8 mouse cellular contexts compared by ENCODE assay signal in the genomic region with DNA sequence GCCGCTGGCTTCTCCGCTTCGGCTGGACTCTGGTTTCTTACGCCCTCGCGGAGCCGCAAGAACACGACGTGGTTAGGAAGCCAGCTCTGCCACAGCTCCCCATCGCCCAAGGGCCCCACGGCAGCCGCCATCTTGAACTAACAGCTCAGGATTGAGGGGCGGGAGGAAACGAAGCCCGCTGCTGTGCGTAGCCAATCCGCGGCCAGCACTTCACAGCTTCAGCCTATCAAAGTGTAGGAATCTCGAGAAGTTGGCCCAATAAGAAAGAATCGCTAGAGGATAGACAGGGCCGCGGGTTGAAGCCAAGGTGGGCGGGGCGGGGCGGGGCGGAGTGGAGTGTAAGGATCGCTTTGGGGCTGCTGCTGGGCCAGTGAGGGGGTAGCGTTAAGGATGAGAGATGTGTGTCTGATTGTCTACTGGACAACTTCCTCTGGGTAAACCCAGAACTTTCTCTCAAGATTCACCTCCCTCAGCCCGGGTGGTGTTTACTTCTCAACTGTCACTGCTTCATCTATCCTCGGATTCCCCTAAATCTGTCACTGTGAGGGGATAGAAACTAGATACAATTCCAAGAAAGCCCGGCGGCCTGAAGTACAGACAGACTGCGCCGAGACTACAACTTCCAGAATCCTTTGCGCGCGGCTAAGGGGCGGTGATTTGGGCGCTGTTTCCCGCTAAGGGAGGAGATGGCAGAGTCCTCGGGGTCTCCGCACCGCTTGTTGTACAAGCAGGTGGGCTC. TPM values are rescaled to one million over a fixed set of nuclear protein-coding genes. Genes with fewer than 3 reads are reported as not detected.
DNase-seq lines count a peak whose midpoint lies in the region; ATAC-seq and TF ChIP-seq lines count a peak whose summit lies in the region.

A gene (minus strand): TSS at position 153 of the 739 bp plus-strand sequence.
A gene (plus strand): TSS at position 393 of the 739 bp plus-strand sequence.

- H3K27me3 ChIP-seq in MEL (ENCODE audit: control insufficient read depth in 1 of 2, insufficient read depth in 2 of 2, low read length in 2 of 2), result no peaks in the 10 kb centered on the region
- H3K27me3 ChIP-seq in cerebellum, adult 2 months (ENCODE audit: control insufficient read depth, insufficient read depth, low read length), result no peaks in the 10 kb centered on the region
- H3K27me3 ChIP-seq in forebrain, postnatal 0 days (ENCODE audit: insufficient read depth, low read length), result no peaks in the 10 kb centered on the region
- no peaks in the 10 kb centered on the region for H3K27me3 ChIP-seq in lung, embryonic 15.5 days

- TF ChIP-seq EP300 in MEL (IDR thresholded peaks at IDR 0.05; ENCODE audit: low read depth in 1 of 2, low read length in 2 of 2), result peak in 1 of 2 experiments; percentile 20; a peak in 1 of 4 replicates

- peak; percentile 100 for DNase-seq in MEL (ENCODE audit: low read depth, low spot score)
- DNase-seq in cerebellum, adult 2 months, result peak; percentile 93 to 96
- DNase-seq in forebrain, postnatal 0 days, result peak; percentile 98
- peak; percentile 94 for DNase-seq in heart, postnatal 4 days
- DNase-seq in layer of hippocampus, adult 8-10 months (ENCODE audit: low spot score in 2 of 2), result peak; percentile 95 to 96
- peak; percentile 90 for DNase-seq in ovary, adult 18-20 months (ENCODE audit: low spot score)
- DNase-seq in thymus, postnatal 0 days (ENCODE audit: low spot score), result peak; percentile 97

- peak within 1 kb of the TSS; percentile 81 to 91 for H3K4me3 ChIP-seq in MEL (ENCODE audit: control insufficient read depth in 1 of 2, insufficient read depth in 1 of 2, low read depth in 2 of 2, low read length in 2 of 2)
- peak within 1 kb of the TSS; percentile 66 for H3K4me3 ChIP-seq in cerebellum, adult 2 months (replicated peaks; ENCODE audit: insufficient read depth, low read depth, low read length)
- peak within 1 kb of the TSS; percentile 92 for H3K4me3 ChIP-seq in forebrain, postnatal 0 days (ENCODE audit: low read depth, low read length)
- peak within 1 kb of the TSS; percentile 88 for H3K4me3 ChIP-seq in lung, embryonic 15.5 days

- peaks cover 4 to 10% of the 10 kb centered on the region in 2 experiments; a peak in 3 of 4 replicates for H3K4me1 ChIP-seq in MEL (ENCODE audit: control insufficient read depth in 1 of 2, insufficient read depth in 2 of 2, low read length in 2 of 2)
- peaks cover 6% of the 10 kb centered on the region; the same call in 1 of the 2 replicates for H3K4me1 ChIP-seq in cerebellum, adult 2 months (ENCODE audit: control insufficient read depth, insufficient read depth, low read length)
- peaks cover 8% of the 10 kb centered on the region for H3K4me1 ChIP-seq in forebrain, postnatal 0 days (ENCODE audit: insufficient read depth)
- H3K4me1 ChIP-seq in lung, embryonic 15.5 days, result peaks cover 14% of the 10 kb centered on the region

- H3K9me3 ChIP-seq in MEL (replicated peaks; ENCODE audit: insufficient read depth, low read length), result no peaks in the 10 kb centered on the region
- H3K9me3 ChIP-seq in forebrain, postnatal 0 days (ENCODE audit: low read length), result no peaks in the 10 kb centered on the region
- H3K9me3 ChIP-seq in lung, embryonic 15.5 days, result no peaks in the 10 kb centered on the region

- peak within 1 kb of the TSS; percentile 81 for H3K4me2 ChIP-seq in forebrain, postnatal 0 days (ENCODE audit: low read depth)
- H3K4me2 ChIP-seq in lung, embryonic 15.5 days, result peak within 1 kb of the TSS; percentile 80

- peak; percentile 98 for ATAC-seq in forebrain, postnatal 0 days
- peak; percentile 97 for ATAC-seq in lung, embryonic 15.5 days (ENCODE audit: borderline replicate concordance, extremely low read depth, low FRiP score, low TSS enrichment)

- H3K79me2 ChIP-seq in MEL (ENCODE audit: control insufficient read depth, insufficient read depth, low read length, poor library complexity), result peaks cover 21% of the 10 kb centered on the region

- TF ChIP-seq POLR2A in MEL (IDR thresholded peaks at IDR 0.05; ENCODE audit: control insufficient read depth in 1 of 2, insufficient read depth in 1 of 2, low read depth in 1 of 2, low read length in 2 of 2, poor library complexity in 1 of 2), result peak; percentile 91 to 93
- TF ChIP-seq POLR2A in cerebellum, adult 2 months (IDR thresholded peaks at IDR 0.05; ENCODE audit: borderline replicate concordance, insufficient read depth, low read length), result peak; percentile 84

- peak within 1 kb of the TSS; percentile 92 for H3K27ac ChIP-seq in MEL (ENCODE audit: control insufficient read depth, low read depth, low read length)
- peak within 1 kb of the TSS; percentile 65 for H3K27ac ChIP-seq in cerebellum, adult 2 months (ENCODE audit: insufficient read depth, low read length)
- peak within 1 kb of the TSS; percentile 90 for H3K27ac ChIP-seq in forebrain, postnatal 0 days (ENCODE audit: low read depth, low read length)
- peak within 1 kb of the TSS; percentile 97 for H3K27ac ChIP-seq in lung, embryonic 15.5 days

- peaks cover 13 to 14% of the 10 kb centered on the region in 2 experiments for H3K36me3 ChIP-seq in MEL (ENCODE audit: control insufficient read depth in 1 of 2, insufficient read depth in 2 of 2, low read length in 2 of 2)
- peaks cover 29% of the 10 kb centered on the region for H3K36me3 ChIP-seq in forebrain, postnatal 0 days (ENCODE audit: insufficient read depth)
- peaks cover 37% of the 10 kb centered on the region for H3K36me3 ChIP-seq in lung, embryonic 15.5 days

- peak within 1 kb of the TSS; percentile 87 for H3K9ac ChIP-seq in MEL (ENCODE audit: control insufficient read depth, low read depth, low read length, poor library complexity, severe bottlenecking)
- H3K9ac ChIP-seq in forebrain, postnatal 0 days, result peak within 1 kb of the TSS; percentile 78
- H3K9ac ChIP-seq in lung, embryonic 15.5 days, result peak within 1 kb of the TSS; percentile 94

- TF ChIP-seq RAD21 in MEL (IDR thresholded peaks at IDR 0.05; ENCODE audit: low read depth, low read length), result no peak

- no peak for TF ChIP-seq CTCF in MEL (IDR thresholded peaks at IDR 0.05 in 2 of 3, conservative IDR thresholded peaks at IDR 0.05 in 1 of 3; ENCODE audit: control insufficient read depth in 1 of 3, insufficient read depth in 1 of 3, low read depth in 2 of 3, low read length in 3 of 3, poor library complexity in 1 of 3, severe bottlenecking in 1 of 3)
- no peak for TF ChIP-seq CTCF in cerebellum, adult 2 months (IDR thresholded peaks at IDR 0.05; ENCODE audit: borderline replicate concordance, insufficient read depth, low read depth, low read length)
- no peak for TF ChIP-seq CTCF in forebrain, postnatal 0 days (IDR thresholded peaks at IDR 0.05; ENCODE audit: low read depth)

- WGBS in cerebellum, adult 2 months, result under 1% methylated on average over 43 of the region's 43 CpGs
- WGBS in forebrain, postnatal 0 days, result under 1% methylated on average over 43 of the region's 43 CpGs
- WGBS in lung, embryonic 15.5 days, result under 1% methylated on average over 43 of the region's 43 CpGs

TF ChIP-seq in MEL, 35 proteins besides CTCF, POLR2A, EP300 and RAD21 (continues in another document):
- TF ChIP-seq USF2 (IDR thresholded peaks at IDR 0.05; ENCODE audit: borderline replicate concordance in 1 of 2, insufficient read depth in 1 of 2, low read depth in 1 of 2, low read length in 2 of 2), result no peak
- no peak for TF ChIP-seq ZNF384 (IDR thresholded peaks at IDR 0.05; ENCODE audit: low read depth, low read length)
- 0 out of 2 replicates have a peak, but pooled peaks have one; percentile 29 for TF ChIP-seq NRF1 (IDR thresholded peaks at IDR 0.05; ENCODE audit: insufficient read depth, low read depth, low read length, poor library complexity, severe bottlenecking)
- no peak for TF ChIP-seq GABPA (IDR thresholded peaks at IDR 0.05; ENCODE audit: low read depth, low read length)
- no peak for TF ChIP-seq RCOR1 (IDR thresholded peaks at IDR 0.05; ENCODE audit: low read depth, low read length)
- TF ChIP-seq ETS1 (IDR thresholded peaks at IDR 0.05; ENCODE audit: low read depth, low read length), result peak; percentile 3; the same call in 1 of the 2 replicates
- TF ChIP-seq TCF12 (IDR thresholded peaks at IDR 0.05; ENCODE audit: low read depth, low read length), result peak; percentile 78
- no peak for TF ChIP-seq USF1 (IDR thresholded peaks at IDR 0.05; ENCODE audit: low read depth, low read length)
- no peak for TF ChIP-seq TAL1 (IDR thresholded peaks at IDR 0.05; ENCODE audit: low read length)
- TF ChIP-seq MAZ (IDR thresholded peaks at IDR 0.05; ENCODE audit: low read depth, low read length), result peak; percentile 49; the same call in 1 of the 2 replicates
- TF ChIP-seq JUND (IDR thresholded peaks at IDR 0.05; ENCODE audit: low read depth, low read length), result no peak
- no peak for TF ChIP-seq SIN3A (IDR thresholded peaks at IDR 0.05; ENCODE audit: low read length)
- TF ChIP-seq NELFE (IDR thresholded peaks at IDR 0.05; ENCODE audit: low read depth, low read length), result peak; percentile 96
- peak; percentile 96 for TF ChIP-seq ZMIZ1 (IDR thresholded peaks at IDR 0.05; ENCODE audit: low read depth, low read length)

RNA-seq across cellular contexts. Expression of the first gene that starts in this region (rescaled TPM):
- total RNA-seq in MEL (2012; rRNA removed), result 49.8 and 56.3 TPM in 2 replicates
- 10 to 100 TPM in 1 of 2 experiments, not detected in 1; 72.5 TPM for polyA plus RNA-seq in MEL (2012; ENCODE audit: insufficient read depth in 1 of 2, insufficient read length in 2 of 2, low read depth in 1 of 2, low replicate concordance in 2 of 2, missing spikeins in 1 of 2)
- polyA plus RNA-seq in cerebellum, adult 2 months (2012; rRNA removed), result 79.1 and 80.8 TPM in 2 replicates
- 98.1 and 103 TPM in 2 replicates for total RNA-seq in forebrain, postnatal 0 days (2014; rRNA removed)
- 101 and 102 TPM in 2 replicates for polyA plus RNA-seq in forebrain, postnatal 0 days (2015; fragmentation: Nextera tagmentation; extraction: Ambion mirVana)
- 10 to 100 TPM; 70.1 to 72.2 TPM for total RNA-seq in heart, postnatal 4 days (2021)
- 10 to 100 TPM; 50.9 to 62.2 (median 52.4) TPM for total RNA-seq in layer of hippocampus, adult 8-10 months (2022)
- polyA plus RNA-seq in lung, embryonic 15.5 days (2015; fragmentation: Nextera tagmentation; extraction: Ambion mirVana), result 123 and 127 TPM in 2 replicates
- 110 and 111 TPM in 2 replicates for polyA plus RNA-seq in thymus, postnatal 0 days (2015; fragmentation: Nextera tagmentation; extraction: Ambion mirVana)

RNA-seq across cellular contexts. Expression of the second gene that starts in this region (rescaled TPM):
- 55.8 and 60.8 TPM in 2 replicates for total RNA-seq in MEL (2012; rRNA removed)
- polyA plus RNA-seq in MEL (2012; ENCODE audit: insufficient read depth in 1 of 2, insufficient read length in 2 of 2, low read depth in 1 of 2, low replicate concordance in 2 of 2, missing spikeins in 1 of 2), result 10 to 100 TPM in 1 of 2 experiments, not detected in 1; 93.5 TPM
- 56.9 and 58.1 TPM in 2 replicates for polyA plus RNA-seq in cerebellum, adult 2 months (2012; rRNA removed)
- 24.7 and 44.0 TPM in 2 replicates for total RNA-seq in forebrain, postnatal 0 days (2014; rRNA removed)
- 54.7 and 61.9 TPM in 2 replicates for polyA plus RNA-seq in forebrain, postnatal 0 days (2015; fragmentation: Nextera tagmentation; extraction: Ambion mirVana)
- 10 to 100 TPM; 15.0 to 18.5 TPM for total RNA-seq in heart, postnatal 4 days (2021)
- 10 to 100 TPM; 33.5 to 43.3 (median 39.9) TPM for total RNA-seq in layer of hippocampus, adult 8-10 months (2022)
- polyA plus RNA-seq in lung, embryonic 15.5 days (2015; fragmentation: Nextera tagmentation; extraction: Ambion mirVana), result 75.4 and 81.4 TPM in 2 replicates
- 85.4 and 92.6 TPM in 2 replicates for polyA plus RNA-seq in thymus, postnatal 0 days (2015; fragmentation: Nextera tagmentation; extraction: Ambion mirVana)

Comparison
In these comparisons a context has a peak if more than half of its experiments do, and no peak if none do; other contexts are left out.
1. Peak in every context shown above with its lines: DNase-seq, ATAC-seq, H3K4me3 ChIP-seq and H3K27ac ChIP-seq.